ENCODE assay signal across 8 mouse cellular contexts in genomic region chr2:77518693-77519092, GRCm38 (mm10).
DNase-seq lines count a peak whose midpoint lies in the region; ATAC-seq and TF ChIP-seq lines count a peak whose summit lies in the region.

No protein-coding gene starts in this region.

- peak; percentile 34 for TF ChIP-seq CTCF in heart, adult 2 months (IDR thresholded peaks at IDR 0.05)

- H3K4me1 ChIP-seq in heart, adult 2 months (ENCODE audit: control insufficient read depth, insufficient read depth, low read length) = no peaks in the 10 kb centered on the region
- H3K4me1 ChIP-seq in forebrain, embryonic 13.5 days = peaks cover 14% of the 10 kb centered on the region
- H3K4me1 ChIP-seq in midbrain, embryonic 15.5 days = peaks cover 16% of the 10 kb centered on the region

- H3K27ac ChIP-seq in heart, adult 2 months = no peak overlapping the region
- no peak overlapping the region for H3K27ac ChIP-seq in forebrain, embryonic 13.5 days
- no peak overlapping the region for H3K27ac ChIP-seq in midbrain, embryonic 15.5 days

- H3K79me2 ChIP-seq in heart, adult 2 months (replicated peaks; ENCODE audit: control insufficient read depth, insufficient read depth, low read length) = no peaks in the 10 kb centered on the region

- no peaks in the 10 kb centered on the region for H3K9me3 ChIP-seq in forebrain, embryonic 13.5 days (replicated peaks)
- no peaks in the 10 kb centered on the region for H3K9me3 ChIP-seq in midbrain, embryonic 15.5 days

- DNase-seq in heart, adult 2 months = no peak
- DNase-seq in heart, adult 8-10 months (ENCODE audit: low spot score) = no peak
- peak; percentile 41 for DNase-seq in kidney, postnatal 10 days
- no peak for DNase-seq in thymus, postnatal 36 days
- no peak for DNase-seq in thymus, postnatal 0 days (ENCODE audit: low spot score)
- no peak for DNase-seq in right cerebral cortex, postnatal 4 days

- no peak for TF ChIP-seq POLR2A in heart, adult 2 months (IDR thresholded peaks at IDR 0.05; ENCODE audit: insufficient read depth, low read depth, low read length)

- 10% methylated on average over 8 of the region's 8 CpGs for WGBS in heart, adult 2 months
- WGBS in forebrain, embryonic 13.5 days = 3% methylated on average over 8 of the region's 8 CpGs
- WGBS in midbrain, embryonic 15.5 days = 7% methylated on average over 8 of the region's 8 CpGs

- no peak for TF ChIP-seq EP300 in heart, adult 2 months (IDR thresholded peaks at IDR 0.05; ENCODE audit: insufficient read depth, low read depth, low read length)

- no peaks in the 10 kb centered on the region for H3K27me3 ChIP-seq in heart, adult 2 months (ENCODE audit: control insufficient read depth, insufficient read depth, low read length)
- H3K27me3 ChIP-seq in forebrain, embryonic 13.5 days = no peaks in the 10 kb centered on the region
- no peaks in the 10 kb centered on the region for H3K27me3 ChIP-seq in midbrain, embryonic 15.5 days (replicated peaks)

- peak; percentile 39 for ATAC-seq in forebrain, embryonic 13.5 days
- peak; percentile 40; the same call in 1 of the 2 replicates for ATAC-seq in midbrain, embryonic 15.5 days (replicated peaks)

- no peak overlapping the region for H3K9ac ChIP-seq in heart, adult 2 months (ENCODE audit: low read depth, low read length)
- H3K9ac ChIP-seq in forebrain, embryonic 13.5 days = no peak overlapping the region
- no peak overlapping the region for H3K9ac ChIP-seq in midbrain, embryonic 15.5 days

- peak overlapping the region; percentile 69 for H3K4me2 ChIP-seq in forebrain, embryonic 13.5 days
- peak overlapping the region; percentile 61 for H3K4me2 ChIP-seq in midbrain, embryonic 15.5 days

- H3K36me3 ChIP-seq in heart, adult 2 months (ENCODE audit: control insufficient read depth, insufficient read depth, low read length) = no peaks in the 10 kb centered on the region
- H3K36me3 ChIP-seq in forebrain, embryonic 13.5 days (ENCODE audit: poor library complexity, severe bottlenecking) = no peaks in the 10 kb centered on the region
- no peaks in the 10 kb centered on the region for H3K36me3 ChIP-seq in midbrain, embryonic 15.5 days (replicated peaks)

- H3K4me3 ChIP-seq in heart, adult 2 months = peak overlapping the region; percentile 40
- peak overlapping the region; percentile 35 for H3K4me3 ChIP-seq in forebrain, embryonic 13.5 days
- peak overlapping the region; percentile 33 for H3K4me3 ChIP-seq in midbrain, embryonic 15.5 days

- intact Hi-C loops in heart, adult 2 months (cut with DNase I) = loop anchor here (5.0 kb wide), 1 partner anchor 56 kb away; no protein-coding TSS in a partner anchor
